Mouse (Mus musculus): ENCODE measurements around the gene Ehd4. TPM values are rescaled to one million over a fixed set of nuclear protein-coding genes. Genes with fewer than 3 reads are reported as not detected.

Gene Ehd4
- total RNA-seq, 1 experiment, result 19.4 TPM

GRCm38 (mm10) chr2:120187583-120187982 lies 33.2 kb upstream of the Ehd4 start:
- TF ChIP-seq MAFK (IDR thresholded peaks at IDR 0.05; ENCODE audit: insufficient read depth, low read depth, low read length) (no peak), CHD2 (IDR thresholded peaks at IDR 0.05; ENCODE audit: low read depth, low read length) (no peak), ZC3H11A (IDR thresholded peaks at IDR 0.05; ENCODE audit: borderline replicate concordance, low read depth, low read length) (no peak), ZNF384 (IDR thresholded peaks at IDR 0.05; ENCODE audit: low read depth, low read length) (no peak), HCFC1 (IDR thresholded peaks at IDR 0.05; ENCODE audit: borderline replicate concordance, insufficient read depth, low read length) (no peak)
- H3K9me3 ChIP-seq (ENCODE audit: control insufficient read depth, insufficient read depth, low read depth, low read length), result no peaks in the 10 kb centered on the region
- H3K36me3 ChIP-seq (ENCODE audit: control insufficient read depth, insufficient read depth, low read length, poor library complexity, severe bottlenecking), result no peaks in the 10 kb centered on the region
- H3K4me1 ChIP-seq (ENCODE audit: control insufficient read depth in 2 of 2, insufficient read depth in 2 of 2, low read length in 2 of 2, poor library complexity in 1 of 2), result no peaks in the 10 kb centered on the region
- in situ Hi-C loops (cut with MboI; ENCODE audit: low sequenced_read_pairs in 2 of 2, unreplicated experiment in 2 of 2), result loop anchor here in 1 of 2 experiments (25.0 kb wide), 1 partner anchor 100 kb away; the partner anchor contains the start of gene Pla2g4d
- H3K4me3 ChIP-seq (ENCODE audit: insufficient read depth in 1 of 2, low read depth in 1 of 2, low read length in 2 of 2, poor library complexity in 1 of 2, severe bottlenecking in 1 of 2), result no peak overlapping the region
- DNase-seq (ENCODE audit: low read depth, low spot score), result no peak
- no peak overlapping the region for H3K27ac ChIP-seq (ENCODE audit: insufficient read depth, low read depth, low read length, poor library complexity, severe bottlenecking)
- H3K9ac ChIP-seq (ENCODE audit: insufficient read depth, low read depth, low read length, poor library complexity, severe bottlenecking), result no peak overlapping the region

DNA sequence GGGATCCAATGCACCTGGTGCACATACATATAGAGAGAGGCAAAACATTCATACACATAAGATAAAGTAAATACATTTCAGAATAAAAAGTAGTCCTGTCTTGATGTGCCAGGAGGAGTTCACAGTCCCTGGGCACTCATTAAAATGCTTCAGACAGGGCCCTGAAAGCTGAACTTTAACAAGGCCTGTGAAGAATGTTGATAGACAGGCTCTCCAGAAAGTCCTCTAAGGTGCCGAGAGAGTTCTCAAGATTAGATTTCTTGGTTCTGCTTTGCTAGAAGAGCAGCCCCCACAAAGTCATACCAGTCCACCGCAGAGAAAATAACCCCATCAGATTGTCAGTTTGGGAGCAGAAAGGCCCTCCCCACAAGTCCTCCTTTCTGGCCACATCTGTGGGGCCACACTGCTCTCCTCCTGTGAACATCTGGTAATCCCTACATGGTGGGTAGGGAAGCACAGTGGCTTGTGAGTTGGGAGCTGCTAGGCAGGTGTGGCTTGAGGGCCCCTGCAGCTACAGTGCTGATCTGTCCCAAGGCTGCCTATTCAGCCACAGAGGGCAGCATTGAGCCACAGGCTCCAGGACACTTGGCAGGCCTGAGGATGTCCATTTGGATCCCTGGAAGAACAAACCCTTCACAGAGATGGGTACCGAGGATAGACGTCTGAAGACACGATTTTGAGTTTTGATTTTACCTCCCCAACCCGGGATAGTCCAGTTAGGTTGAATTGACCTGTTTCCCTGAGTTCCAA lies 31.3 kb upstream of the Ehd4 start:
- in situ Hi-C loops (cut with MboI; ENCODE audit: low sequenced_read_pairs in 2 of 2, unreplicated experiment in 2 of 2), result loop anchor here in 1 of 2 experiments (25.0 kb wide), 1 partner anchor 102 kb away; the partner anchor contains the start of gene Pla2g4d
- H3K4me3 ChIP-seq (ENCODE audit: insufficient read depth in 1 of 2, low read depth in 1 of 2, low read length in 2 of 2, poor library complexity in 1 of 2, severe bottlenecking in 1 of 2), result no peak overlapping the region
- no peak overlapping the region for H3K27ac ChIP-seq (ENCODE audit: insufficient read depth, low read depth, low read length, poor library complexity, severe bottlenecking)
- TF ChIP-seq MAFK (IDR thresholded peaks at IDR 0.05; ENCODE audit: insufficient read depth, low read depth, low read length) (no peak), HCFC1 (IDR thresholded peaks at IDR 0.05; ENCODE audit: borderline replicate concordance, insufficient read depth, low read length) (no peak), ZNF384 (IDR thresholded peaks at IDR 0.05; ENCODE audit: low read depth, low read length) (no peak), CHD2 (IDR thresholded peaks at IDR 0.05; ENCODE audit: low read depth, low read length) (no peak), ZC3H11A (IDR thresholded peaks at IDR 0.05; ENCODE audit: borderline replicate concordance, low read depth, low read length) (no peak)
- H3K4me1 ChIP-seq (ENCODE audit: control insufficient read depth in 2 of 2, insufficient read depth in 2 of 2, low read length in 2 of 2, poor library complexity in 1 of 2), result no peaks in the 10 kb centered on the region
- DNase-seq (ENCODE audit: low read depth, low spot score), result no peak
- no peaks in the 10 kb centered on the region for H3K36me3 ChIP-seq (ENCODE audit: control insufficient read depth, insufficient read depth, low read length, poor library complexity, severe bottlenecking)
- no peak overlapping the region for H3K9ac ChIP-seq (ENCODE audit: insufficient read depth, low read depth, low read length, poor library complexity, severe bottlenecking)
- no peaks in the 10 kb centered on the region for H3K9me3 ChIP-seq (ENCODE audit: control insufficient read depth, insufficient read depth, low read depth, low read length)

- TF ChIP-seq ZC3H11A (IDR thresholded peaks at IDR 0.05; ENCODE audit: borderline replicate concordance, low read depth, low read length) (no peak), ZNF384 (IDR thresholded peaks at IDR 0.05; ENCODE audit: low read depth, low read length) (no peak), MAFK (IDR thresholded peaks at IDR 0.05; ENCODE audit: insufficient read depth, low read depth, low read length) (no peak), HCFC1 (IDR thresholded peaks at IDR 0.05; ENCODE audit: borderline replicate concordance, insufficient read depth, low read length) (no peak), CHD2 (IDR thresholded peaks at IDR 0.05; ENCODE audit: low read depth, low read length) (no peak)
- no peak for DNase-seq (ENCODE audit: low read depth, low spot score)
- no peak overlapping the region for H3K27ac ChIP-seq (ENCODE audit: insufficient read depth, low read depth, low read length, poor library complexity, severe bottlenecking)
- H3K36me3 ChIP-seq (ENCODE audit: control insufficient read depth, insufficient read depth, low read length, poor library complexity, severe bottlenecking), result no peaks in the 10 kb centered on the region
- in situ Hi-C loops (cut with MboI; ENCODE audit: low sequenced_read_pairs in 2 of 2, unreplicated experiment in 2 of 2), result loop anchor here (10.0 to 25.0 kb wide), 2 partner anchors 106 to 108 kb away; partner anchors contain the start of gene Pla2g4d (in 2 of the 2)
- H3K4me3 ChIP-seq (ENCODE audit: insufficient read depth in 1 of 2, low read depth in 1 of 2, low read length in 2 of 2, poor library complexity in 1 of 2, severe bottlenecking in 1 of 2), result no peak overlapping the region
- H3K9me3 ChIP-seq (ENCODE audit: control insufficient read depth, insufficient read depth, low read depth, low read length), result no peaks in the 10 kb centered on the region
- no peak overlapping the region for H3K9ac ChIP-seq (ENCODE audit: insufficient read depth, low read depth, low read length, poor library complexity, severe bottlenecking)
- H3K4me1 ChIP-seq (ENCODE audit: control insufficient read depth in 2 of 2, insufficient read depth in 2 of 2, low read length in 2 of 2, poor library complexity in 1 of 2), result peaks cover 0 to 2% of the 10 kb centered on the region in 2 experiments; a peak in 1 of 4 replicates
Measured at GRCm38 (mm10) chr2:120178936-120179335, 24.5 kb upstream of the Ehd4 start.

GRCm38 (mm10) chr2:120173718-120174117 lies 19.3 kb upstream of the Ehd4 start:
- TF ChIP-seq MAFK (IDR thresholded peaks at IDR 0.05; ENCODE audit: insufficient read depth, low read depth, low read length), result no peak
- TF ChIP-seq ZNF384 (IDR thresholded peaks at IDR 0.05; ENCODE audit: low read depth, low read length), result no peak
- no peak for TF ChIP-seq CHD2 (IDR thresholded peaks at IDR 0.05; ENCODE audit: low read depth, low read length)
- TF ChIP-seq ZC3H11A (IDR thresholded peaks at IDR 0.05; ENCODE audit: borderline replicate concordance, low read depth, low read length), result peak; percentile 16; the same call in 1 of the 2 replicates
- TF ChIP-seq HCFC1 (IDR thresholded peaks at IDR 0.05; ENCODE audit: borderline replicate concordance, insufficient read depth, low read length), result no peak
- DNase-seq (ENCODE audit: low read depth, low spot score), result peak; percentile 73
- Histone ChIP-seq H3K4me1 (ENCODE audit: control insufficient read depth in 2 of 2, insufficient read depth in 2 of 2, low read length in 2 of 2, poor library complexity in 1 of 2) (peaks cover 0 to 2% of the 10 kb centered on the region in 2 experiments; a peak in 1 of 4 replicates), H3K27ac (ENCODE audit: insufficient read depth, low read depth, low read length, poor library complexity, severe bottlenecking) (no peak overlapping the region), H3K9me3 (ENCODE audit: control insufficient read depth, insufficient read depth, low read depth, low read length) (no peaks in the 10 kb centered on the region), H3K4me3 (ENCODE audit: insufficient read depth in 1 of 2, low read depth in 1 of 2, low read length in 2 of 2, poor library complexity in 1 of 2, severe bottlenecking in 1 of 2) (peak overlapping the region; percentile 15 to 37; a peak in 3 of 4 replicates), H3K36me3 (ENCODE audit: control insufficient read depth, insufficient read depth, low read length, poor library complexity, severe bottlenecking) (no peaks in the 10 kb centered on the region), H3K9ac (ENCODE audit: insufficient read depth, low read depth, low read length, poor library complexity, severe bottlenecking) (peak overlapping the region; percentile 23; the same call in 1 of the 2 replicates)
- in situ Hi-C loops (cut with MboI; ENCODE audit: low sequenced_read_pairs in 2 of 2, unreplicated experiment in 2 of 2), result loop anchor here in 1 of 2 experiments (10.0 kb wide), 1 partner anchor 111 kb away; the partner anchor contains the start of gene Pla2g4d

Data from ES-E14 (cell line).